Mouse (Mus musculus) liver, embryonic 11.5 days (tissue): Measurements from ENCODE around the gene Shank3. TPM values are rescaled to one million over a fixed set of nuclear protein-coding genes. Genes with fewer than 3 reads are reported as not detected.

ENCODE experiments used
- ATAC-seq: fragments of 200-750 bp; cut with Nextera tagmentation; replicated peaks from 2 replicates; pipeline ENCODE4 v1.8.0; 2017; ENCODE audit warnings: moderate number of reproducible peaks, mild to moderate bottlenecking, moderate TSS enrichment, moderate library complexity; ENCODE audit not compliant: low FRiP score
- DNase-seq: peaks from one replicate; pipeline ENCODE4 v3.0.0-alpha.2; 2017; ENCODE audit warnings: low spot score
- H3K27ac ChIP-seq: fragments of 300-500 bp; sonication (generic); 2 replicates; pipeline ENCODE4 v1.5.1; 2014; ENCODE audit warnings: mild to moderate bottlenecking, low read depth, low read length, control low read depth
- H3K27me3 ChIP-seq: fragments of 300-500 bp; sonication (generic); replicated peaks from 2 replicates; pipeline ENCODE4 v1.6.1; 2014; ENCODE audit warnings: low read length, mixed read lengths; ENCODE audit not compliant: control insufficient read depth, insufficient read depth
- H3K36me3 ChIP-seq: fragments of 300-500 bp; sonication (generic); 2 replicates; pipeline ENCODE4 v1.6.1; 2014; ENCODE audit warnings: mild to moderate bottlenecking, low read length, moderate library complexity, mixed read lengths; ENCODE audit not compliant: control insufficient read depth, insufficient read depth
- H3K4me1 ChIP-seq: fragments of 300-500 bp; sonication (generic); replicated peaks from 2 replicates; pipeline ENCODE4 v1.6.1; 2014; ENCODE audit warnings: low read length, mixed read lengths; ENCODE audit not compliant: control insufficient read depth, insufficient read depth
- H3K4me2 ChIP-seq: fragments of 300-500 bp; sonication (generic); 2 replicates; pipeline ENCODE4 v1.6.1; 2014; ENCODE audit warnings: mild to moderate bottlenecking, control low read depth, moderate library complexity
- H3K4me3 ChIP-seq: fragments of 300-500 bp; sonication (generic); 2 replicates; pipeline ENCODE4 v1.5.1; 2014; ENCODE audit warnings: low read depth, low read length, control low read depth
- H3K9ac ChIP-seq: fragments of 300-500 bp; sonication (generic); 2 replicates; pipeline ENCODE4 v1.6.1; 2014; ENCODE audit warnings: low read depth, low read length, control low read depth
- H3K9me3 ChIP-seq: fragments of 300-500 bp; sonication (generic); 2 replicates; pipeline ENCODE4 v1.6.1; 2016; ENCODE audit warnings: low read length, inconsistent platforms, mixed read lengths; ENCODE audit not compliant: control insufficient read depth
- WGBS: fragments of 180-500 bp; shearing (Covaris S2); extraction: QIAGEN DNeasy Blood & Tissue Kit; methylation state at CpG from one replicate; pipeline ENCODE4 v1.1.7; 2014; 5-methylcytosine and 5-hydroxymethylcytosine counted together
- polyA plus RNA-seq: library from polyadenylated mRNA; unstranded; fragments of >200 nt; fragmentation: Nextera tagmentation; extraction: Ambion mirVana; gene quantifications from 2 replicates; pipeline ENCODE4 v1.2.1, GENCODE M21; 2014

The Shank3 gene
- 1.1 and 1.7 TPM in 2 replicates for polyA plus RNA-seq

DNA sequence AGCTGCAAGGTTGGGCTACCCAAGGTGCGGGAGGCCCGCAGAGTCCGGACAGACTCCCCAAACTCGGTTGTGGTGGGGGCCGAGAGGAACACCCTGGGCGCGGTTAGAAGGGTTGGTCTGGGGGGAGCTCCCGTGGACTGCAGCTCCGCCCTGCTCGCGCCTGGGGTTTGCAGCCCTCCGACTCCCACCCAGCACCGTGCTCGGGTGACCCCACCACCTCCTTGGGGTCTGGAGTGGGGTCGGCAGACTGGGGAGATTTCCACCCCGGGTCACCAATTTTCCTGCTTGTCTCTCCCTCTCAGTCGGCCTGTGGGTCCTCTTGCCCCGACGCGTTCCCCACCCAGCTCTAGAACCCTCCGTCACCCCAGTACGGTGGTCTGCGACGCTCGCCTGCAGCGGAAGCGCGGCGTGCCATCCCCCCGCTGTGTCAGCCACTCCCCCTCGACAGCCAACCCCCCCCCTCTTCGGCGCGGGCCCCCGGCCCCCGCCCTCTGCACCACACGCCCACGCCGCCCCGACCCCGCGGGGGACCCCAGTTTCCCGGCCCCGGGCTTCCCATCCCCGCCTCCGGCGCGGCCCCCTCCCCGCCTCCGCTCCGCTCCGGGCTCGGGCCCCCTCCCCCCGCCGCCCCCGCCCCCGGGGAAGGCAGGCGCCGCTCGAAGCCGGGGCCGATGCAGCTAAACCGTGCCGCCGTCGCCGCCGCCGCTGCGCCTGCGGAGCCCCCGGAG lies at the start of gene Shank3:
Gene Shank3, plus strand, starts transcription at position 663 of the 728 bp plus-strand sequence.
- ATAC-seq: peak; percentile 16
- 1% methylated on average over 44 of the region's 72 CpGs for WGBS
- Histone ChIP-seq H3K27ac (no peak within 1 kb of the TSS; the same call in 1 of the 2 replicates), H3K9me3 (no peaks in the 10 kb centered on the region), H3K27me3 (peaks cover 16% of the 10 kb centered on the region), H3K4me3 (peak within 1 kb of the TSS; percentile 77), H3K36me3 (peaks cover 4% of the 10 kb centered on the region; the same call in 1 of the 2 replicates), H3K9ac (peak within 1 kb of the TSS; percentile 74), H3K4me1 (peaks cover 26% of the 10 kb centered on the region), H3K4me2 (peak within 1 kb of the TSS; percentile 93)
- DNase-seq: peak; percentile 63

DNA sequence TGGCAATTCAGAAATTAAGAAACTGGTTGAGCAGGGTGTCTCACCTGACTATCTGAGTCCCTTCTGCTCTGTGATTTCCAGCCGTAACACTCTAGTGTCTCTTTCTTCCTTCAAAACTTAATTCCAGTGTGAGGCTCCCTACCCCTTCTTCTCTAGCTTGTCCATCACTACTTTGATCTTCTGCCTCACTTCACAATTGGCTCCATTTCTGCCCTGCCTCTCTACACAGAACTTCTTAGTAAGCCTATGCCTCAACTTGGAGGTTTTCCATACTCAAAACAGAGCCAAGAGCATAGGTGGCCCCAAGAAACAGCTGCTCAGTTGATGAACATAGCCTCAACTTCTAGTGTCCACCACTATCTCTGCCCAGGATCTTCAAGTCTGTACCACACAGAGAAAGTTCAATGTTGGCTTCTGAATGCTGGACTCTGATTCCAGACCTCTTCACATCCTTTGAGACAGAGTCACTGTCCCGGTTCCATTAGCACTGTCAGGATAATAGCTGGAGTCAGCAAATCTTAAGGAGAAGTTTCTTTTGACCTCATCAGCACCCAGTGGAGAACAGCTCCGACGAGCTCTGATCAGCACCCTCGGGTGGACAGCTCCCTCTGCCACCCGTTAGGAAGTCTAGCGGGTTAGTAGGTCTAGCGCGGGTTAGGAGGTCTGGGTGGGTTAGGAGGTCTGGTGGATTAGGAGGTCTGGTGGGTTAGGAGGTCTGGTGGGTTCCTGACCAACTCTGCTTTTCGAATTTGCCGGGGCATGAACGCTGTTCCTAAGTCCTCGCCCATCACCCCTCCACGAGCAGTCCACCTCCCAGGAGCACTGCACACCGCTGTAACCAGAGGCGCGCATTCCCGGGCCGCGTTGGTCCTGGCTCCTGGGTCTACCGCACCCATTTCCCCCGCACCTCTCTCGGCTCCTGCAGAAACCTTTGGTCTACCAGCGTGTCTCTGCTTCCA lies 46.2 kb upstream of the Shank3 start:
- Histone ChIP-seq H3K4me2 (peak overlapping the region; percentile 74), H3K4me1 (peaks cover 3% of the 10 kb centered on the region; the same call in 1 of the 2 replicates), H3K27ac (no peak overlapping the region), H3K4me3 (peak overlapping the region; percentile 51), H3K36me3 (no peaks in the 10 kb centered on the region), H3K9ac (no peak overlapping the region), H3K9me3 (no peaks in the 10 kb centered on the region), H3K27me3 (peaks cover 49% of the 10 kb centered on the region)
- ATAC-seq: peak; percentile 60; the same call in 1 of the 2 replicates
- DNase-seq: peak; percentile 80
- 6% methylated on average over 24 of the region's 24 CpGs for WGBS

DNA sequence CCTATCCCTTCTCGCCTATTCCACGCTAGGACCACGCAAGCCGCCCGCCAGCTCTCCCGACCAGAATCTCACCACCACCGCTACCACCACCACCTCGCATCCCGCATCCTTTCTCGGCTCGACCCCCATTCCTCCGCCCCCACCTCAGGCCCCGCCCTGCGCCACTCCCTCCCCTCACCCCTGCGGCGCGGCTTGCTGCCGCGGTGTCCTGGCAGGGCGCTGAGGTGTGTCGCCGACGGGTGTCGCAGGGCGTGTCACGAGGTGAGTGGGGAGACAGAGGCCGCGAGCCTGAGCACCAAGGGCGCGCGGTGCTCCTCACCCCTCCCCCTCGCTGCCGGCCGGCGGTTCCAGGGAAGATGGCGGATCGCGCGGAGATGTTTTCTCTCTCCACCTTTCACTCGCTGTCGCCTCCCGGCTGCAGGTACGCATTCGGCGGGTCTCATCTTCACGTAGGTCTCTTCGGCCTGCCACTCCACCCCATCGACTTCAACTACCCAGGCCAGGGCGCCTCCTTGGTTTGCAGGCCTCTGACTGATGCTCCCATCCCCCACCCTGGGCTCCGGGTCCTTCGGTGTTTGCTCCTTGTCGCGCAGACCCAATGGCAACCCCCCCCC lies 45.5 kb upstream of the Shank3 start, which contains the start of gene Mapk8ip2:
Gene Mapk8ip2, plus strand, starts transcription at position 49 of the 614 bp plus-strand sequence.
- Histone ChIP-seq H3K4me1 (peaks cover 3% of the 10 kb centered on the region; the same call in 1 of the 2 replicates), H3K9me3 (no peaks in the 10 kb centered on the region), H3K36me3 (no peaks in the 10 kb centered on the region), H3K4me3 (peak within 1 kb of the TSS; percentile 51), H3K27me3 (peaks cover 51% of the 10 kb centered on the region), H3K9ac (no peak within 1 kb of the TSS), H3K4me2 (peak within 1 kb of the TSS; percentile 74), H3K27ac (no peak within 1 kb of the TSS)
- whole genome bisulfite sequencing: 2% methylated on average over 53 of the region's 53 CpGs
- DNase-seq (no peak), ATAC-seq (no peak; the same call in 1 of the 2 replicates)

DNA sequence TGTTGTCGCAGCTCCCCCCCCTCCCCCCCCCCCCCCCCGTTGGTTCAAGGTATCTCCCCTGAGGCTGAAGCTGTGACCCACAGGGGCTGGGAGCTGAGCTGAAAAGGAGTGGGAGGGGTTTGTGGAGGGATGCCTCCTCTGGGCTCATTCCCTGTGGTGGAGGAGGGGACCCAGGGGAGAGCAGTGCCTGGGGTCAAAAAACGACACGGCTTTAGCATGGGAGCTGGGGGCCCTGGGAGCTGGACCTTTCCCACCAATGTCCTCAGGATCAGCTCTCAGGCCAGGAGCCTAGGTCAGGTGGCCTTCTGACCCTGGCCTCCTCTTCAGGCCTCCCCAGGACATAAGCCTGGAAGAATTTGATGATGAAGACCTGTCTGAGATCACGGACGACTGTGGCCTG lies 44.6 kb upstream of the Shank3 start:
- Histone ChIP-seq H3K27ac (no peak overlapping the region), H3K4me1 (peaks cover 3% of the 10 kb centered on the region; the same call in 1 of the 2 replicates), H3K4me3 (no peak overlapping the region), H3K27me3 (peaks cover 53% of the 10 kb centered on the region), H3K9ac (no peak overlapping the region), H3K36me3 (no peaks in the 10 kb centered on the region), H3K9me3 (no peaks in the 10 kb centered on the region), H3K4me2 (no peak overlapping the region)
- ATAC-seq: no peak
- no peak for DNase-seq
- 32% methylated on average over 4 of the region's 6 CpGs for WGBS

DNA sequence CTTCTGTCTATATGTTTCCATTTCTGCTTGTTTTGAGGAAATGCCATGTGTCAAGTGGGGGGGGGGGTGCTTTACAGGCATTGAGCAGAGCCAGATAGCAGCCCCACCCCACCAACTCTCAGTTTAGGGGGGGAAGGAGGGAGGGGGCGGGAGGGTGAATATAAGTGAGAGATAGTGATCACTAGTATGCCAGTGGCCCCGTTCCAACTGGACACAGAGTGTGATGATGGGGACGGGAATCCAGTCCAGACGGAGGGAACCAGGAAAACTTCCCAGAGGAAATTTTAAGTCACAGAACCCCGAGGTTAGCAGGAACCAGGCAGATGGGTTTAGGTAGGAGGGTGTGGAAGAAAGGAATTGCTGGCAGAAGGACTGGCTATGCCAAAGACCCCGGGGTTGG lies 43.8 kb upstream of the Shank3 start:
- ATAC-seq (no peak), DNase-seq (no peak)
- Histone ChIP-seq H3K27ac (no peak overlapping the region), H3K27me3 (peaks cover 53% of the 10 kb centered on the region), H3K4me1 (peaks cover 3% of the 10 kb centered on the region; the same call in 1 of the 2 replicates), H3K4me2 (no peak overlapping the region), H3K9me3 (no peaks in the 10 kb centered on the region), H3K9ac (no peak overlapping the region), H3K4me3 (no peak overlapping the region), H3K36me3 (no peaks in the 10 kb centered on the region)
- 67% methylated on average over 6 of the region's 6 CpGs for WGBS

DNA sequence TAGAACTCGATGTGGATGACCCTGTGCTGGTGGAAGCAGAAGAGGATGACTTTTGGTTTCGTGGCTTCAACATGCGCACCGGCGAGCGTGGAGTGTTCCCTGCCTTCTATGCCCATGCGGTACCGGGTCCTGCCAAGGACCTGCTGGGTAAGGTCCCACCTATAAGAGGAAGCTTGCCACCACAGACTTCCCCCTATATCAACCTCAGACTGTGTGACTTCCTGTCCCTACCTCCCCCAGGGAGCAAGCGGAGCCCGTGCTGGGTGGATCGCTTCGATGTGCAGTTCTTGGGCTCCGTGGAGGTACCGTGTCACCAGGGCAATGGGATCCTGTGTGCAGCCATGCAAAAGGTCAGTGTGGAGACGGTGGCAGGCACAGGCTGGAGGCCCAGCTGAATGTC lies 40.5 kb upstream of the Shank3 start:
- Histone ChIP-seq H3K27ac (no peak overlapping the region), H3K4me3 (no peak overlapping the region), H3K9me3 (no peaks in the 10 kb centered on the region), H3K36me3 (no peaks in the 10 kb centered on the region), H3K4me2 (no peak overlapping the region), H3K27me3 (peaks cover 49% of the 10 kb centered on the region), H3K9ac (no peak overlapping the region), H3K4me1 (peaks cover 1% of the 10 kb centered on the region; the same call in 1 of the 2 replicates)
- WGBS: 67% methylated on average over 15 of the region's 15 CpGs
- DNase-seq: no peak
- ATAC-seq: no peak

DNA sequence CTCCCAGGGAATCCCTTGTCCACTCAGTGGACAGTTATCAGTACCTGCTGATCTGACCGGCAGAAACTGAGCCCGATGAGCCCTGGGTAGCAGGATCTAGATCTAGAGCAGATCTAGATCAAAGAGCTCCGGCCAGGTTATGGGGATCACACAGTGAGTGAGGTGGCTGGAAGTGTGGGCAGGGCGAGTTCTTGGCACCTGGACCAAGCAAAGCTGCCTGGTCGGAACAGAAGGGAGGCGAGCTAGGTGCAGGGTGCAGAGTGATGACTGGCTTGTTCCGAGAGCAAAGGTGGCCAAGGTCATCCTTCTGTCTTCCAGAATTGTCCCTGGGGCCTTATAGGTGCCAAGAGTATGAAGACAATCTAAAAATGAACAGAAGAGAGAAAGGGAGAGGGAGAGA lies 39.6 kb upstream of the Shank3 start:
- WGBS: 77% methylated on average over 7 of the region's 7 CpGs
- Histone ChIP-seq H3K9ac (no peak overlapping the region), H3K9me3 (no peaks in the 10 kb centered on the region), H3K4me1 (no peaks in the 10 kb centered on the region), H3K4me2 (no peak overlapping the region), H3K27me3 (peaks cover 40% of the 10 kb centered on the region), H3K36me3 (no peaks in the 10 kb centered on the region), H3K27ac (no peak overlapping the region), H3K4me3 (no peak overlapping the region)
- no peak for DNase-seq
- ATAC-seq: no peak

GRCm38 (mm10) chr15:89460298-89460697 lies 39.1 kb upstream of the Shank3 start:
- Histone ChIP-seq H3K4me1 (no peaks in the 10 kb centered on the region), H3K4me3 (no peak overlapping the region), H3K27me3 (peaks cover 36% of the 10 kb centered on the region), H3K9me3 (no peaks in the 10 kb centered on the region), H3K4me2 (no peak overlapping the region), H3K9ac (no peak overlapping the region), H3K27ac (no peak overlapping the region), H3K36me3 (no peaks in the 10 kb centered on the region)
- 66% methylated on average over 10 of the region's 10 CpGs for WGBS
- no peak for DNase-seq
- no peak for ATAC-seq
